Mouse (Mus musculus) myocyte (in vitro differentiated cells): ENCODE data around the gene Itga5.

Experiments
- E2F4 ChIP-seq: IDR thresholded peaks from one replicate; pipeline ENCODE4 v1.6.1; 2011; ENCODE audit warnings: mild to moderate bottlenecking, control low read depth, moderate library complexity; ENCODE audit not compliant: insufficient read depth
- MAX ChIP-seq: IDR thresholded peaks from one replicate; pipeline ENCODE4 v1.6.1; 2011; ENCODE audit warnings: low read depth, mild to moderate bottlenecking, control low read depth
- MYOD1 ChIP-seq, 3 experiments: IDR thresholded peaks; one replicate each; pipeline ENCODE4 v1.6.1; 2011; ENCODE audit warnings: control low read depth in 2 of 3, low read depth in 2 of 3, mild to moderate bottlenecking in 2 of 3, moderate library complexity in 1 of 3; ENCODE audit not compliant: insufficient read length in 2 of 3, control insufficient read depth in 1 of 3
- MYOG ChIP-seq, 3 experiments: IDR thresholded peaks; one replicate each; pipeline ENCODE4 v1.6.1; 2011; ENCODE audit warnings: control low read depth in 2 of 3, low read depth in 2 of 3, mild to moderate bottlenecking in 2 of 3; ENCODE audit not compliant: insufficient read length in 2 of 3, control insufficient read depth in 1 of 3, insufficient read depth in 1 of 3
- POLR2A ChIP-seq: IDR thresholded peaks from one replicate; pipeline ENCODE4 v1.6.1; 2011; ENCODE audit warnings: low read depth, mild to moderate bottlenecking, control low read depth, moderate library complexity; ENCODE audit not compliant: insufficient read length
- USF1 ChIP-seq: IDR thresholded peaks from one replicate; pipeline ENCODE4 v1.6.1; 2011; ENCODE audit warnings: low read depth, mild to moderate bottlenecking, control low read depth, moderate library complexity

GRCm38 (mm10) chr15:103371208-103371607, 4.6 kb upstream of the Itga5 start:
- TF ChIP-seq USF1 (no peak), POLR2A (no peak), MAX (no peak), MYOG (IDR thresholded peaks at IDR 0.05; ENCODE audit: control insufficient read depth in 1 of 3, insufficient read depth in 1 of 3, insufficient read length in 2 of 3, low read depth in 2 of 3) (no peak), MYOD1 (IDR thresholded peaks at IDR 0.05; ENCODE audit: control insufficient read depth in 1 of 3, insufficient read length in 2 of 3, low read depth in 2 of 3) (no peak), E2F4 (no peak)
